Mouse (Mus musculus) hindbrain, postnatal 0 days (tissue): Measurements from ENCODE around the gene Tmsb10. TPM values are rescaled to one million over a fixed set of nuclear protein-coding genes. Genes with fewer than 3 reads are reported as not detected.

Experiments used
- ATAC-seq: fragments of 200-750 bp; cut with Nextera tagmentation; 2 replicates; pipeline ENCODE4 v1.8.0; 2017; ENCODE audit warnings: mild to moderate bottlenecking, moderate TSS enrichment, moderate library complexity
- DNase-seq: peaks from one replicate; pipeline ENCODE4 v3.0.0-alpha.2; 2015; ENCODE audit warnings: low spot score
- H3K27ac ChIP-seq: fragments of 300-500 bp; sonication (generic); 2 replicates; pipeline ENCODE4 v1.5.1; 2014; ENCODE audit warnings: mild to moderate bottlenecking
- H3K27me3 ChIP-seq: fragments of 300-500 bp; sonication (generic); 2 replicates; pipeline ENCODE4 v1.6.1; 2014; ENCODE audit warnings: low read length, mixed read lengths; ENCODE audit not compliant: insufficient read depth
- H3K36me3 ChIP-seq: fragments of 300-500 bp; sonication (generic); 2 replicates; pipeline ENCODE4 v1.6.1; 2014; ENCODE audit warnings: low read length, mixed read lengths; ENCODE audit not compliant: insufficient read depth
- H3K4me1 ChIP-seq: fragments of 300-500 bp; sonication (generic); 2 replicates; pipeline ENCODE4 v1.6.1; 2014; ENCODE audit warnings: antibody characterized with exemption, low read length, mixed read lengths; ENCODE audit not compliant: insufficient read depth
- H3K4me2 ChIP-seq: fragments of 300-500 bp; sonication (generic); 2 replicates; pipeline ENCODE4 v1.6.1; 2014; ENCODE audit warnings: low read depth, mild to moderate bottlenecking, low read length, moderate library complexity, mixed read lengths
- H3K4me3 ChIP-seq: fragments of 300-500 bp; sonication (generic); 2 replicates; pipeline ENCODE4 v1.5.1; 2014; ENCODE audit warnings: low read length
- H3K9ac ChIP-seq: fragments of 300-500 bp; sonication (generic); replicated peaks from 2 replicates; pipeline ENCODE4 v1.6.1; 2014; ENCODE audit warnings: mild to moderate bottlenecking, low read length, moderate library complexity, mixed read lengths
- H3K9me3 ChIP-seq: fragments of 300-500 bp; sonication (generic); 2 replicates; pipeline ENCODE4 v1.6.1; 2016; ENCODE audit warnings: low read length, mixed read lengths
- CTCF ChIP-seq: IDR thresholded peaks from 2 replicates; pipeline ENCODE4 v1.5.1; 2016; ENCODE audit warnings: antibody characterized with exemption, control low read depth, low read depth
- WGBS: fragments of 180-500 bp; shearing (Covaris S2); extraction: QIAGEN DNeasy Blood & Tissue Kit; methylation state at CpG from one replicate; pipeline ENCODE4 v1.1.7; 2014; 5-methylcytosine and 5-hydroxymethylcytosine counted together
- polyA plus RNA-seq: library from polyadenylated mRNA; unstranded; fragments of >200 nt; fragmentation: Nextera tagmentation; extraction: Ambion mirVana; gene quantifications from 2 replicates; pipeline ENCODE4 v1.2.1, GENCODE M21; 2015
- total RNA-seq: library from RNA; depleted of rRNA; stranded (reverse); fragments of >200 nt; gene quantifications from 2 replicates; pipeline ENCODE4 v1.2.3, GENCODE M21; 2014

Tmsb10 gene
- total and polyA plus RNA-seq, 2 experiments from 2014 or later: 166 to 5,541 TPM

- Histone ChIP-seq H3K27ac (no peak overlapping the region), H3K9me3 (no peaks in the 10 kb centered on the region), H3K4me2 (no peak overlapping the region), H3K4me1 (no peaks in the 10 kb centered on the region), H3K4me3 (no peak overlapping the region), H3K9ac (no peak overlapping the region), H3K36me3 (no peaks in the 10 kb centered on the region), H3K27me3 (no peaks in the 10 kb centered on the region)
- WGBS: 89% methylated on average over 3 of the region's 3 CpGs
- TF ChIP-seq CTCF: no peak
- ATAC-seq (no peak), DNase-seq (no peak)
Observed at GRCm38 (mm10) chr6:72948392-72948791, 10.2 kb downstream of the Tmsb10 start.

GRCm38 (mm10) chr6:72947960-72948359, 10.6 kb downstream of the Tmsb10 start:
- ATAC-seq (no peak), DNase-seq (peak; percentile 42)
- Histone ChIP-seq H3K4me3 (no peak overlapping the region), H3K4me2 (no peak overlapping the region), H3K27me3 (no peaks in the 10 kb centered on the region), H3K9ac (no peak overlapping the region), H3K27ac (no peak overlapping the region), H3K4me1 (no peaks in the 10 kb centered on the region), H3K9me3 (no peaks in the 10 kb centered on the region), H3K36me3 (no peaks in the 10 kb centered on the region)
- TF ChIP-seq CTCF: no peak
- WGBS: 35% methylated on average over 6 of the region's 6 CpGs

- no peaks in the 10 kb centered on the region for H3K36me3 ChIP-seq
- 12% methylated on average over 3 of the region's 3 CpGs for WGBS
Observed at GRCm38 (mm10) chr6:72940493-72940892, 18.1 kb downstream of the Tmsb10 start.

GRCm38 (mm10) chr6:72937859-72938258, 20.7 kb downstream of the Tmsb10 start:
- TF ChIP-seq CTCF: no peak
- 81% methylated on average over 5 of the region's 5 CpGs for WGBS
- no peak overlapping the region for H3K9ac ChIP-seq

More at GRCm38 (mm10) chr6:72940493-72940892, 18.1 kb downstream of the Tmsb10 start:
- peak; percentile 76 for ATAC-seq
- H3K9ac ChIP-seq: no peak overlapping the region
- H3K9me3 ChIP-seq: no peaks in the 10 kb centered on the region
- no peaks in the 10 kb centered on the region for H3K4me1 ChIP-seq
- H3K4me2 ChIP-seq: no peak overlapping the region
- H3K27me3 ChIP-seq: no peaks in the 10 kb centered on the region
- H3K4me3 ChIP-seq: no peak overlapping the region
- TF ChIP-seq CTCF: peak; percentile 95
- DNase-seq: peak; percentile 84
- no peak overlapping the region for H3K27ac ChIP-seq

GRCm38 (mm10) chr6:72937430-72937829, 21.1 kb downstream of the Tmsb10 start:
- no peak for TF ChIP-seq CTCF
- H3K4me3 ChIP-seq: no peak overlapping the region
- DNase-seq (no peak), ATAC-seq (no peak)
- 85% methylated on average over 3 of the region's 3 CpGs for WGBS
- no peaks in the 10 kb centered on the region for H3K36me3 ChIP-seq
- H3K27ac ChIP-seq: no peak overlapping the region
- H3K4me1 ChIP-seq: no peaks in the 10 kb centered on the region
- no peak overlapping the region for H3K4me2 ChIP-seq
- no peaks in the 10 kb centered on the region for H3K27me3 ChIP-seq
- H3K9me3 ChIP-seq: no peaks in the 10 kb centered on the region
- no peak overlapping the region for H3K9ac ChIP-seq

More at GRCm38 (mm10) chr6:72937859-72938258, 20.7 kb downstream of the Tmsb10 start:
- no peaks in the 10 kb centered on the region for H3K36me3 ChIP-seq
- no peak overlapping the region for H3K4me3 ChIP-seq
- no peak overlapping the region for H3K4me2 ChIP-seq
- ATAC-seq (no peak), DNase-seq (no peak)
- H3K27ac ChIP-seq: no peak overlapping the region
- H3K9me3 ChIP-seq: no peaks in the 10 kb centered on the region
- H3K27me3 ChIP-seq: no peaks in the 10 kb centered on the region
- no peaks in the 10 kb centered on the region for H3K4me1 ChIP-seq

GRCm38 (mm10) chr6:72932955-72933354, 25.6 kb downstream of the Tmsb10 start:
- no peak overlapping the region for H3K27ac ChIP-seq
- no peak overlapping the region for H3K4me3 ChIP-seq
- no peak overlapping the region for H3K9ac ChIP-seq
- WGBS: 94% methylated on average over 1 of the region's 1 CpGs
- H3K36me3 ChIP-seq: no peaks in the 10 kb centered on the region
- TF ChIP-seq CTCF: no peak
- no peaks in the 10 kb centered on the region for H3K4me1 ChIP-seq
- no peak overlapping the region for H3K4me2 ChIP-seq
- DNase-seq (no peak), ATAC-seq (no peak)
- no peaks in the 10 kb centered on the region for H3K9me3 ChIP-seq
- no peaks in the 10 kb centered on the region for H3K27me3 ChIP-seq

- 90% methylated on average over 3 of the region's 3 CpGs for whole genome bisulfite sequencing
- no peak overlapping the region for H3K4me3 ChIP-seq
- H3K36me3 ChIP-seq: no peaks in the 10 kb centered on the region
- H3K9ac ChIP-seq: no peak overlapping the region
- H3K27ac ChIP-seq: no peak overlapping the region
- ATAC-seq (no peak), DNase-seq (no peak)
- H3K27me3 ChIP-seq: no peaks in the 10 kb centered on the region
- TF ChIP-seq CTCF: no peak
- H3K4me1 ChIP-seq: no peaks in the 10 kb centered on the region
- no peaks in the 10 kb centered on the region for H3K9me3 ChIP-seq
- no peak overlapping the region for H3K4me2 ChIP-seq
Observed at GRCm38 (mm10) chr6:72931533-72931932, 27.0 kb downstream of the Tmsb10 start.
